Mouse (Mus musculus) thymus, postnatal 0 days (tissue): ENCODE results near the gene 6430548M08Rik. TPM values are rescaled to one million over a fixed set of nuclear protein-coding genes. Genes with fewer than 3 reads are reported as not detected.
A peak's percentile ranks its signal among the peaks of the same experiment; 100 is the strongest.

Experiments
- DNase-seq: peaks from one replicate; pipeline ENCODE4 v3.0.0-alpha.2; 2015; ENCODE audit warnings: low spot score
- polyA plus RNA-seq: library from polyadenylated mRNA; unstranded; fragments of >200 nt; fragmentation: Nextera tagmentation; extraction: Ambion mirVana; gene quantifications from 2 replicates; pipeline ENCODE4 v1.2.1, GENCODE M21; 2015

Gene 6430548M08Rik
- polyA plus RNA-seq, 1 experiment from 2014 or later, result 2.3 TPM

DNA sequence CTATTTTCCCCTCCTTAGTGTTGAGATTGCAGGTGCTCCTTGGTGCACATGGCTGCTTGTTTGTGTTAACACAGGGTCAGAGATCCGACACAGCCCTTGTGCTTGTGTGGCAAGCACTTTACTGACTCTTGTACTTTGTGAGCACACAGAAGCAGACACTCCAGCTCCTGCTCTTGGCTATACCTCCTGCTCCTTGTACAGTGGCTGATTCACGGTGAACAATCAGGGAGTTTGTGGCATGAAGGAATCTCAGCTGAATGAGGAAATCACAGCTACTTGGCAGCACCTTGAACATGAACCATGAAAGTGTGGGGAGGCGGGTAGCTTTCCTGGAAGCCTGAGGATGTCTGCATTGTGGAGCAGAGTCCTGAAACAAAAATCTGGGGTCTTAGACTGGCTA, 26.8 kb downstream of the 6430548M08Rik start:
- DNase-seq, result no peak

DNA sequence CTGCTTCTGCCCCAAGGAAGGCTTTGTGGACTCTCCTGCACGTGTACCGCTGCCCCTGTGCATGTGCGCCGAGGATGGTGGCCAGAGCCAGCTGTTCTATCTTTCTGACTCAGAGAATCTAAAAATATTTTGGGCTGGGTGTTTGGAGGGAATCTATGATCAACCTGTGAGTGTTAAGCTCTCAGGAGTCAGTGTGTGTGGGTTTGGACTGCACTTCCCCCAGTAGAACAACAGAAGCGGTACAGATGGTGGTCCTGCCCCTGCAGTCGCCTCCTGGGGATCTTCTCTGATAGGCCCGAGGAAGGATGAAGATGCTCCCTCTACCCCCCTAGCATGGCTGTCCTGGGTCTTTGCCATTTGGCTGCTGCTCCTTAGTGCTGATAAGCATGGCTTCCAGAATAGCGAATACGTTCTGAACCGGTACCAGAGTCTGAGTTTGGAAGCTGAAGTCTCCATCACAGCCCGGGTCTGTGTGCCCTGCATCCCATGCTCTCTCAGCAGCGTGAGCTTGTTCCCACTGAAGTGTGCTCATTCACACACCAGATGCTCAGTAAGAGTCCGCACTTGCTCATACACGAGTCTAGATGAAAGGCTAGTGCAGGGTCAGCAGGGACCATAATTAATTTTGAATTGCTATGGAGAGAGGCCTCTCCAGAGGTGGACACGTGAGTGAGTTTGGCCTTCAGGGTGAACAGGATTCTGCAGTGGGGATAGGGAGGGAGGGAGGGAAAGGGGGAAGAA, 30.1 kb downstream of the 6430548M08Rik start:
- DNase-seq, result no peak

DNA sequence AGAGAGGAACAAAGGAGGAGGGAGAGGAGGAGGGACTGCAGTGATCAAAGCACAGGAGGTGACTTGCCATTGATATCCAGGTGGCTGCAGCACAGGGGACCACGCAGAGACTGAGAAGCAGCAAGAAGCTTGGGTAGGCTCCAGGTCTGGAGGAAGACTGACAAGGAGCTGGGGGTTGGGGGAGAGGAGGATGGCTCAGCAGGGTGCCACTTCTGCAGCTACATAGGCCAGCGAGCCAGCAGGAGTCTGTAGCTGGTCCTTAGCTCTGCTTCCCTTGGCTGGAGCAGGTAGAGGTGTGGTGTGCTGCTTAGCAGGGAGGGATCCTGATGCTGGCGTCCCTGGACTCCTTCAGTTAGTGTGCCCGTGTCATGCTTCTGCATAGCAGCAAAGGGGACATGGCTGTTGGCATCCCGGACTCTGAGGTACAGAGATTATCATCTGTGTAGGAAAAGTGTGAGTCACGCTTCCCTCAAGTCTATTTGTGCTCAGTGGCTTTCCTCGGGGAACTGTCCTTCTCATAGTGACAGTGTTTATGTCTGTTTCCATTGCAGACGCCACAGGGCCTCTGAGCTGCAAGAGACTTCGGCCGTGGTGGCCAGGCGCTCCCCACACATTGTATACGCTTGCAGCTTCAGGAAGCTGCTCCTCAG, 30.8 kb downstream of the 6430548M08Rik start:
- DNase-seq, result no peak

DNA sequence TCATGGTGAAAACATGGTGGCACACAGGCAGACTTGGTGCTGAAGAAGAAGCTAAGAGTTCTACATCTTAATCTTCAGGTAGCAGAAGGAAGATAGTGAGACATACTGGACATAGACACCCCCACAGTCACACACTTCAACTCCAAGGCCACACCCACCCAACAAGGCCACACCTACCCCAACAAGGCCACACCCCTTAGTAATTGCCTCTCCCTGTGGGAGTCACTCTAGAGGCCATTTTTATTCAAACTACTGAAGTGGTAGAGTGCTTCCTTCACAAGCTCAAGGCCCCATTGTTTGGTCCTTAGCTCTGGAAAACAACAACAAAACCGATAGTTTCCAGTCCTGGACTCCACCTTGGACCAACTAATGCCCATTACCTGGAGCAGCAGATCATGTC, 32.1 kb downstream of the 6430548M08Rik start:
- no peak for DNase-seq

DNA sequence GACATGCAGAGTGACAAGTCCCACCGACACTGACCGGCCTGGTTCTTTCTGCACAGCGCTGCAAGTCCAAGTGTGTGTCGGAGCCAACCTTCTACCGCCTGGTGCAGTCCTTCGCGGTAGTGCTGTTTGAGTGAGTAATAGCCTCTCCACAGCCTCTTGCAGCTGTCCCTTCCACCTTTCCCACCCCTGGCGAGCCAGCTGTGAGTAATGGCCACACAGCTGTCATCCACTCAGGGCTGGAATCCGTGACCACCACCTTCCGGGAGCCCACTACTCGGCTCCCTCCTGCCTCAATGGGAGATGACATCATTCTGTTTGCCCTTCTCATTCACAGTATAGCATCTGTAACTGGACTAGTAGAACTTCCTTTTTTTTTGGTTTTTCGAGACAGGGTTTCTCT, 36.1 kb downstream of the 6430548M08Rik start:
- DNase-seq, result no peak

DNA sequence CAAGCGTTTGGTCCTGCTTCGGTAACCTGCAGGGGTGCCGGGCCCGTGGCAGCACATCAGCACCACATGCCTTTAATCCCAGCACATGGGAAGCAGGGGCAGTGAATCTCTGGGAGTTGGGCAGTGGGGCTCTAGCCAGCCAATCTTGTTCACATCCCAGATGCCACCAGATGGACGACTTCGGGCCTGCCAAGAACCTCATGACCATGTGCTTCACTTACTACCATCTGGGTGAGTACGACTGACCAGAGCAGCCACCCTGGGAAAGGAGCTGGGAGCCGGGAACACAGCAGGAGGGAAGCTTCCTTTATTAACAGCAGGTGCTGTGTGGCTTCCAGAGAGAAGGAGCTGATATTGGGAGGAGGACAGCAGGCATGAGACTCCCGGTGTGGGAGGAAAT, 37.2 kb downstream of the 6430548M08Rik start:
- DNase-seq, result no peak

DNA sequence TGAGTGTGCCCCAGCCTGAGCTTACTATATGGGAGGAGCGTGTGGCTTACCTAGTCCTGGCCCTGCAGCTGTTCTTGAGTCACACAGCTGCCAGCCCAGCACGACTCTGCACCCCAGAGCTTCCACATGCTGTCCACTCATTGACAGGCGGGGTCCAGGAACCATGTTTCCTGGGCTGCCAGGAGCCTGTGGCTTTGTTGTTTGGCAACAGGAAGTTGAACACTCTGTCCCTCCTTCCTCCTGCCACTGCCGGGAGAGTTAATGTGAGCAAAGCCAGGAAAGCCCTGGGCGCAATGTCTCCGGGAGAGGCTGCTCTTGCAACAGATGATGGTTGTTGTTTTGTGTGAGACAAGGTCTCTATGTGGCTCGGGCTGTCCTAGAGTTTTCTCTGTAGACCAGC, 38.7 kb downstream of the 6430548M08Rik start:
- peak; percentile 13 for DNase-seq

DNA sequence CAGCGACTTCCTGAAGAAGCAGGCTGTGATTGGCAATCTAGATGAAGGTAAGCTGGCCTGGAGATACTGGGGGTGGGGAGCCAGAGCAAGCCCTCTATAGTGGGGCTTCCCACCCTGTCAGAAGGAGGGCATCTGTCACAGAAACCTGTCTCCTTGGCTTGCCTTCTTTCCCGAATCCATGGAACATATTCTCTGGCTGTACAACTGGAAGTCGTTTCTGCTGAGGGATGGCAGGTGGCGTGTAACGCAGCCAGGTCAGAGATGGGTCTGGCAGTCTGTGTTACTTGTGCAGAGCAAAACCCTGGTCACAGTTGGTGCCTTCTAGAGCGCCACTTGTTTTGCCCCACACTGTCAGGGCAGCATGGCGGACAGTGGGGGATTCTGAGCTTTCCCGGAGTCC, 46.4 kb downstream of the 6430548M08Rik start:
- DNase-seq, result no peak

DNA sequence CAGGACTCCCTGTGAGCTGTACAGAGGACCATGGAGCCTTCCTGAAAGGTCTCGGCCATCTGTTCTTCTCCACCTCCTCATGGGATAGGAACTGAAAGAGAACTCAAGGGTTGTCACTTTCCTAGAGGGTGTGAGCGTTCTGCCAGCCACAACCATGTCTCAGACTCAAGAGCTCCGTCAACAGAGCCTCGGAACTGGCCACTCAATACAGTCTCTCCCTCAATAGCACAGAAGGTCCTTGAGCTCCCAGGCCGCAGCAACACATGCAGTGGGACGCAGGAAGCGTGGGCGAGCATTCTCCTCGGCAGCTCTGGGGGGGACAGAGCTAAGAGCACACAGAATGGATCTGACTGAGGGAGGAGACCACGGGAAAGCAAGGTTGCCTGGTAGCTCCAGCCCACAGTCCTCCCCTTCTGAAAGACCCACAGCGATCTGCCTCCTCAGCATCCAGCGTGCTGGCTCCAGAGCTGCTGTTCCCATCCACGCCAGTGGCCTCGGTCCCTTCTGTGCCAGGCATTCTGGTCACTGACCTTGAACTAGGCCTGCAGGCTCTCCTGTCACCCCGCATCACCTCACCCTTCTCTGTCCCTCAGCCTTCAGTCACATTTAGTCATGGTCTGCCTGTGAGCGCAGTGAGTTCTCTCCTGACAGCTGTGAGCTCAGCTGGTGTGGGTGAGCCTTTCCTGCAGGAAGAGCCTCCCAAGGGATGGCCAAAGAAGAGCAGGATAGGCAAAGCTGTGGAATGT, 47.9 kb downstream of the 6430548M08Rik start:
- no peak for DNase-seq

DNA sequence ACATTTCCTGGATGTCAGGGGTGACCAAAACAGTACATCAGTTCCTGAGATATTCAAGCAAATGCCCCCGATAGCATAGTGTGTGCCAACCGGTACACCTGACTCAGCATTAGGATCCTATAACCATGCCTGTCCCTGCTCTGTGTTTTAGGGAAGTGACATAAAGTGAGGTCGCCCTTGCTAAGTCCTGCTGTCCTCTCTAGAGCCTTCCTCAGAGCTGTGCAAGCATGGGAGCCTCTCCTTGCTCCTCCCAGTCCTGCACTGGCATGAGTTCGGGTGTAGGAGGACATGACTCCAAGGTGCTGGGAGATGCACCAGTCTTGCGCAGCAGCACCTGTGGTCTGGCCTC, 48.4 kb downstream of the 6430548M08Rik start:
- DNase-seq, result no peak

DNA sequence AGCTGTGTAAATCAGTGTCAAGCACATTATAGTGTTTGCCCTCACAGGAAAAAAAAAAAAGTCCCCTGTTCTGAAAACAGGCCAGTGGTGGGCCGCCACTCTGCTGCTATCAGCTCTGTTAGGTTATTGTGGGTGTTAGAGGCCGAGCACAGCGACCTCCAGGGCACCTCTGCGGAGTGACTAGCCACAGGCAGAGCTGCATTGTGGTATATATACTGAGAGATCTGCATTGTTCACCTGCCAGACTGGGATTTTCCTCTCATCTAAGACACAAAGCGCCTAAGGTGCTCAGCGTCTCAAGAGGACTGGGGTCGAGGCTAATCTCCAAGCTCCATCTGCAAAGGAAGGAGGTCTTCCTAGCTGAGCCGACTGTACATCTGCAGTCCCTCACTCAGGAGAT, 49.4 kb downstream of the 6430548M08Rik start:
- DNase-seq, result no peak

DNA sequence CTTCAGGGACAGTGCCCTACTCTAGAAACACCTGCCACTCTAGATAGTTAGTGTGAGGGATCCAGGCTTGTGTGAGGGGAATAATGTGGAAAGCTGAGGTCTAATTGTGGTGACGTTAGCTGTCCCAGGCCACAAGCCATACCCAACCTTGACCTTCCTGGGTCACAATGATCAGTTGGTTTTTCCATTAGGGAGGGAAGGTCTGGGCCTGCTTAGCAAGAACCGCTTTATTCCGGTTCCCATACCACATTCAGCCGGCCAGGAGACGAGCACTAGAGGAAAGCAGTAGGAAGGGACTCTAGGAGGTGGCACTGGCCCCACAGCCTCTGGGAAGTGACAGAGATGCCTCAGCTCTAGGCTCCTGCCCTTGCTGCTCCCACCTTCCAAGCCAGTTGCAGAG, 50.1 kb downstream of the 6430548M08Rik start:
- DNase-seq, result no peak

DNA sequence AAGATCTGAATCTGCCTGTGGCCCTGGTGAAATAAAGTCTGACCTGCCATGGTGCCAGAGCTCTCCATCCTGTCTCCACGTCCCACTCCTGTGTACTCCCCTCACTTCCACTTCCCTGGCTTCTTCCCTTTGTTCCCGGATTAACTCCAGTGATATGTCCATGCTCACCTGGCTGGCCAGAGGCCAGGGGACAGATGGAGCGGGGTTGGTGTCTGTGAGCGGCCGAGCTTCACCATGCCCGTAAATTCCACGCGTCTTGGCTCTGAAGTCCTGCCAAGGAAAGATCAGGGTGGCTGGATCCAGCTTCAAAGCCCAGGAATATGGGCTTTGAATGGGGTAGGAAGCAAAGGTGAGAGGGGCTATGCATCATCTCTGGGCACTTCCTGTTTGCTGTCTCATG, 53.2 kb downstream of the 6430548M08Rik start:
- DNase-seq, result no peak

DNA sequence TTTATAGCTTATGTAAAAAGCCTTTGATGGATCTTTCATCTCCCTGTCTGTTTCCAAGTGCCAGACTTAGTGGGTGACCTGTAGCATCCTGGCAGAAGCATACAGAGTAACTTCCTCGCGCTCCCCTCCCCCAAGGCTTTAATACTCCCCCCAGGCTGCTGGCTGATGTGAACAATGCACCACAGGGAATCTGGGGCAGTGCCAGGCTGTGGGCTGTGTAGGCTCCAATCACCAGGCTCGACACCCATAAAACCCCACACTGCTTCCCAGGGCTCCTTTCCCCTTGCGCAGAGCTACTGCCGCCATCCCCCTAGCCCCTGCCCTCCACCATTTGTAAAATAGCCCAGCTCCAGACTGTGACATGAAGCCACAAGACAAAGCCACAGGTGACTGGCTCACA, 53.9 kb downstream of the 6430548M08Rik start:
- no peak for DNase-seq

DNA sequence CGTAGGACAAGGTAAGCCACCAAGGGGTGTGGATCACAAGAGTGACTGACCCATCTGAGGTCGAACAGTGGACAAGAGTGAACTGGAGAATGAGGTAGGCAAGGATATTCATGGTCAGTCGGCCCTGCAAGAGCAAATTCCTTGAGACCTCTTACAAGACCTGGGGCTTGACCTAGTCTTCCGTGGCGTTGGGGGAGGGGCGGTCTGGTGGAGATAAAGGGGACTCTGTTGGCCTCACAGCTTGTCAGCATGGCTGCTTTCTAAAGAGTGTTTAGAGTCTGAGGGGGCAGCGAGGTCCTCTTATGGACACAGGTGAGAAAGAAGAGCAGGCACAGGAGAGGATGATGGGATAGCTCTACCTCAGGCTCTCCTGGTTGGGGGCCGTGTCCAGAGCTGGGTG, 55.2 kb downstream of the 6430548M08Rik start:
- no peak for DNase-seq

DNA sequence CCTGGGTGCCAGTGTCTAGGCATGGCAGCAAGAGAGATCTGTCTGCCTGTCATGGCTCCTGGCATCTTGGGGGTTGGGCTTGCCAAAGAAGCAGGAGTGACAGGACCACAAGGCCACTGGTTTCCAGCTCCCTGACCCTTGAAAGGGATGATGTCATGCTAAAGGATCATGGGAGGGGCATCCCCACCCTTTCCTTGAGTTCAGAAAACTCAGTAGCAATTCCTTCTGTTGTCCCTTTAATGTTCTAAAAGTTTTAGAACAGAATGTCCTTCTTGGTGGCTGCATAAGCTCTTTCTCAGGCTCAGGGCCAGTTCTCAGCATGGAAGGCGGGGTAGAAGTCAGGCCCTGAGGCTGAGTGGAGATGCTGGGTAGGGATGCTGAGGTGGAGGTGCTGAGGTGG, 59.2 kb downstream of the 6430548M08Rik start:
- DNase-seq, result no peak

DNA sequence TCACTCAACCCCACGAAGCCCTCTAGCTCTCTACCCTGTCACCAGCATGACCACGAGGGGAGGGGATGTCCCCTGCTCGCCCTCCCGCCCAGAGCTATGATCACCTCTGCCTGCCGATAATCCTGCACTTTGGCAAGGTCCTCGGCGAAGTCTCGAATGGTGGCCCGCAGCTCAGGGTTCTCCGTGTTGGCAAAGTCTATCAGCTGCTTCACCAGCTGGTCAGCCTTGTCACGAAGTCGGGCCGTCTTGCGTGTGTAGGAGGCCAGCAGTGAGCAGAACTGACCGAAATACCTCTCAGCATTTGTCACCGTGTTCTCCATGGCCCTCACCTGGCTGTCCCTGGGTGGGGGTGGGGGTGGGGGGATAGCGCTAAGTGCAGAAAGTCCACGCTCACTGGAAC, 60.7 kb downstream of the 6430548M08Rik start:
- no peak for DNase-seq

DNA sequence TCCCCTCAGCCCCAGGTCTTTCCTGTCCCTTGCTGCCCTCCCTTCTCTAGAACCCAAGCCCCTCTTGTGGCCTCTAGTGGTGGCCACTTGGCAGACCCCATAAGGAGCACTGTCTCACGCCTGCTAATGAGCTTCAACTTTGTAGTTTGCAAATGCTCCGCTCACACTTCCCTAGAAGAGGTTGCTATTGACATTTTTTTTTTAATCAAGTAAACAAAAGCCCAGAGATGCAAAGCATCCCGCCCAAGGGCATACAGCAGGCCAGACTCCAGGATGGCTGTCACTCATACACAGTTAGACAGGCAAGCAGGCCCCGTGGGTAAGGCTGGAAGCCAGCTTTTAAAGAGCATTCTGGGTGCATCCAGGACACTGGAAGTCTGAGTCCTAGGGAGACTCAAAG, 62.7 kb downstream of the 6430548M08Rik start:
- no peak for DNase-seq

DNA sequence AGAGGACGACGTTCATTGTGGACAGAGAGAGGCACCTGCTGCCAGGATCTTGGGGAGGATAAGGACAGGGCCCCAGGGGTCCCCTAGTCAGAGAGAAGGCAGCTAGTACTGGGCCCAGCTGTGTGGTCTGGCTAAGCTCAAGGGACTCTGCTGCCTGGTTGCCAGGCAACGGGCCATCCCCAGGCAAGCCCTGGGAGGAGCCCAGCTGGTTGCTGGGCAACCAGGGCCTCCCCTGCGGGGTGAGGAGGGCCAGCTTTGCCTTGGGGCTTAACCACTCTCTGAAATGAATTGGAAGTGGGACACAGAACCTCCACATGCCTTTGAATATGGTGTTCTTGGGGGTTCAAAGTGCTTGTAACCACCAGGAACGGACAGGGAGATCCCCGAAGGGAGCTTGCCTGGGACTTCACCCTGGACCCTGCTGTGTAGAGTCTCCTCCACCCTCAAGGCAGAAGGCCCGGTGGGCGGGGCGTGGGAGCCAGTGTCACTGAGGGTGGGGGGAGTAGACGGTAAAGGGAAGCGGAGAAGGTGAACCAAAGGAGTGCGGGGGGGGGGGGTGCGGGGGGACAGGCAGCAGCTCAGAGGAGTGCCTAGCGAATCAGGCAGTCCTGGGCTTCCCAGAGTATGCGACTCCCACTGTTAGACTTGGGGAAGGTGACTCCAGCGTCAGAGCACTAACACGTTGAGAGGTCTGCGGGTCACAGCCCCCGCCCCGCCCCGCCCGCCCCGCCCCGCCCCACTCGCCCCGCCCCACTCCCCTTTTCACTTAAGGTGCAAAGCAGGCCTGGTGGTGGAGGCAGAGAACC, 63.6 kb downstream of the 6430548M08Rik start, which contains the start of gene Fam92b:
Gene Fam92b (minus strand): TSS at position 149 of the 806 bp plus-strand sequence.
- peak; percentile 59 for DNase-seq

DNA sequence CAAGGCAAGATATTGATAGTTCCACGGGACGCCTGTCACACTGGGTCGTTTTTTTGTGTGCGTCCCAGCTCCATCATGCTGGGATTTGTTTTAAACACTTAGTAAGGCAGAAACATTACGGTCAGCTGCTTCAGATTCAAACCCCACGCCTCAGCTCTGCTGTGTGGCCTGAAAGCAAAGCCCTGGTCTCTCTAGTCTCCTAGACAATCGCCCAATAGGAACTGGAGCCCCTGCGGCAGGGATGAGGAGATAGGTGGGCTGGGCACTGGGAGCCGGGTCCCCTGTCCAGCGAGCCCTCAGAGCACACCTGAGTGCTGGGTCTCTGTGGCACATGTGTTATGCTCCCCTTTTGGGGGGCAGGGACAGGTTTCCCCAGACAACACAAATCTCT, 64.2 kb downstream of the 6430548M08Rik start:
- no peak for DNase-seq

DNA sequence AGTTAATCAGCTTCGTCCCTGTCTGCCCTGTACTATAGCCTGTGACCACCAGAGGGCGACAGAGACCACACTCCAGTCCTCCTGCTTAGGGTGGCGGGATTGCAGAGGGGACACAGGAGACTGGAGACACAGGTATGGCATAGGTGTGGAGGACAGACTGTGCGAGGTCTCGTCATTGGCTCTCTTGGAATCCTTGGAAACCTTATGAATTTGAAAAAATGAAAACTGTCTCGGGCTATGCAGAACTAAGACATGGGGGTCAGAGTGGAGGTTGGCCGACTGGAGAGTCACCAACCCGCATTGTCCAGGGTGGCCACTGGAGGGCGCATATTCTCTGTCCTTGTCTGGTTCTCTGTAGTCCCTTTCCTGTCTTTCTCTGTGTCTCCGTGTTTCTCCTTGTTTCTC, 65.1 kb downstream of the 6430548M08Rik start:
- DNase-seq, result peak; percentile 89
